Mouse (Mus musculus) CH12.LX (cell line): Measurements from ENCODE around the gene Gp9. TPM values are rescaled to one million over a fixed set of nuclear protein-coding genes. Genes with fewer than 3 reads are reported as not detected.

Source experiments
- DNase-seq: peaks from one replicate; pipeline ENCODE4 v3.0.0-alpha.2; 2013; ENCODE audit errors: extremely low read depth
- H3K27ac ChIP-seq: 2 replicates; pipeline ENCODE4 v1.5.1; 2012; ENCODE audit warnings: low read depth, mild to moderate bottlenecking, control low read depth, moderate library complexity; ENCODE audit not compliant: insufficient read depth
- H3K27me3 ChIP-seq: replicated peaks from 2 replicates; pipeline ENCODE3; 2012; ENCODE audit warnings: inconsistent platforms
- H3K36me3 ChIP-seq, 2 experiments: replicated peaks in 1 of 2; 2 replicates each; pipeline versions ENCODE3 to v1.6.1; 2012; ENCODE audit warnings: inconsistent platforms in 1 of 2, low read length in 1 of 2, mild to moderate bottlenecking in 1 of 2, mixed read lengths in 1 of 2, moderate library complexity in 1 of 2; ENCODE audit not compliant: control insufficient read depth in 1 of 2, insufficient read depth in 1 of 2
- H3K4me1 ChIP-seq, 2 experiments: 2 replicates each; pipeline ENCODE4 v1.6.1; 2012; ENCODE audit warnings: inconsistent platforms in 1 of 2, moderate library complexity in 1 of 2; ENCODE audit not compliant: insufficient read depth in 2 of 2, control insufficient read depth in 1 of 2
- H3K4me2 ChIP-seq: 2 replicates; pipeline ENCODE4 v1.6.1; 2012; ENCODE audit warnings: low read depth, mild to moderate bottlenecking, control low read depth; ENCODE audit not compliant: poor library complexity, insufficient read depth, severe bottlenecking
- H3K4me3 ChIP-seq, 3 experiments: fragments of 150-350 bp in 1 of 3; sonication (generic) in 1 of 3; replicated peaks in 1 of 3; 2 replicates each; pipeline versions ENCODE3 to v1.5.1; 2011 to 2012; ENCODE audit warnings: low read depth in 2 of 3, low read length in 2 of 3, mild to moderate bottlenecking in 2 of 3, moderate library complexity in 2 of 3, control low read depth in 1 of 3, improper control_type of control experiment in 1 of 3, inconsistent platforms in 1 of 3, mixed read lengths in 1 of 3; ENCODE audit not compliant: poor library complexity in 1 of 3
- H3K79me2 ChIP-seq: replicated peaks from 2 replicates; pipeline ENCODE4 v1.6.1; 2012; ENCODE audit warnings: mild to moderate bottlenecking, moderate library complexity; ENCODE audit not compliant: control insufficient read depth, poor library complexity, insufficient read depth, severe bottlenecking; ENCODE audit errors: extremely low read depth
- H3K9ac ChIP-seq: 2 replicates; pipeline ENCODE4 v1.6.1; 2012; ENCODE audit warnings: low read depth, mild to moderate bottlenecking, control low read depth, moderate library complexity; ENCODE audit not compliant: insufficient read depth
- H3K9me3 ChIP-seq: replicated peaks from 2 replicates; pipeline ENCODE3; 2012; ENCODE audit warnings: low read length, inconsistent platforms, mixed read lengths
- CHD1 ChIP-seq: IDR thresholded peaks from 2 replicates; pipeline ENCODE4 v1.6.1; 2012; ENCODE audit warnings: low read depth, low read length, improper control_type of control experiment, inconsistent platforms
- NRF1 ChIP-seq: IDR thresholded peaks from 2 replicates; pipeline ENCODE4 v1.6.1; 2014; ENCODE audit warnings: low read depth, mild to moderate bottlenecking, inconsistent platforms, low read length, improper control_type of control experiment, moderate library complexity
- PAX5 ChIP-seq: IDR thresholded peaks from 2 replicates; pipeline ENCODE4 v1.6.1; 2012; ENCODE audit warnings: low read length, inconsistent platforms, mixed read lengths
- POLR2A ChIP-seq: IDR thresholded peaks from 2 replicates; pipeline ENCODE4 v1.6.1; 2011; ENCODE audit warnings: low read depth, mild to moderate bottlenecking, improper control_type of control experiment, low read length
- SMC3 ChIP-seq: IDR thresholded peaks from 2 replicates; pipeline ENCODE4 v1.6.1; 2011; ENCODE audit warnings: low read depth, low read length, improper control_type of control experiment
- ZKSCAN1 ChIP-seq: IDR thresholded peaks from 2 replicates; pipeline ENCODE4 v1.6.1; 2012; ENCODE audit warnings: low read depth, inconsistent platforms, low read length, improper control_type of control experiment, borderline replicate concordance
- dilution Hi-C: fragments of 300-500 bp; cut with MboI; formaldehyde crosslinking; loops from 2 replicates; pipeline ENCODE4 v1.14.3; 2020; ENCODE audit warnings: low sequenced_read_pairs; ENCODE audit not compliant: extremely low pct_unique_long_range_greater_than_20kb, extremely low pct_ligation_motif_present
- in situ Hi-C: fragments of 300-500 bp; cut with MboI; formaldehyde crosslinking; loops from 3 replicates; pipeline ENCODE4 v1.14.3; 2019; ENCODE audit warnings: low sequenced_read_pairs, low pct_ligation_motif_present, low pct_unique_long_range_greater_than_20kb, mixed read lengths
- polyA plus RNA-seq: library from polyadenylated mRNA; unstranded; fragments of >175 nt; gene quantifications from 2 replicates; pipeline ENCODE4 v1.2.1, GENCODE M21; 2012; ENCODE audit warnings: low read depth; ENCODE audit not compliant: insufficient read length
- total RNA-seq, 2 experiments: library from RNA; depleted of rRNA; stranded (reverse); fragments of 300-350 nt in 1 of 2; fragments of >200 nt in 1 of 2; gene quantifications; 2 replicates each; pipeline ENCODE4 v1.2.3; 2012 to 2014

Gene Gp9
- total and polyA plus RNA-seq, 3 experiments, result not detected

GRCm38 (mm10) chr6:87788266-87788895, 10.5 kb downstream of the Gp9 start:
- peaks cover 28 to 42% of the 10 kb centered on the region in 2 experiments for H3K36me3 ChIP-seq
- no peak overlapping the region for H3K9ac ChIP-seq
- H3K79me2 ChIP-seq, result no peaks in the 10 kb centered on the region
- TF ChIP-seq ZKSCAN1 (no peak), SMC3 (no peak), NRF1 (no peak)
- H3K4me2 ChIP-seq, result no peak overlapping the region
- no peaks in the 10 kb centered on the region for H3K4me1 ChIP-seq
- dilution Hi-C loops, result no loop called here
- in situ Hi-C loops, result no loop called here
- H3K27ac ChIP-seq, result no peak overlapping the region
- H3K4me3 ChIP-seq, result no peak overlapping the region
- no peaks in the 10 kb centered on the region for H3K27me3 ChIP-seq
- H3K9me3 ChIP-seq, result no peaks in the 10 kb centered on the region
- no peak for DNase-seq

GRCm38 (mm10) chr6:87788896-87789587, 11.2 kb downstream of the Gp9 start:
- no peak for DNase-seq
- Histone ChIP-seq H3K4me3 (no peak overlapping the region), H3K36me3 (peaks cover 31 to 49% of the 10 kb centered on the region in 2 experiments), H3K9ac (no peak overlapping the region), H3K79me2 (no peaks in the 10 kb centered on the region), H3K4me1 (no peaks in the 10 kb centered on the region), H3K4me2 (no peak overlapping the region), H3K9me3 (no peaks in the 10 kb centered on the region), H3K27ac (no peak overlapping the region), H3K27me3 (no peaks in the 10 kb centered on the region)
- 0 out of 2 replicates have a peak, but pooled peaks have one; percentile 16 for TF ChIP-seq POLR2A
- TF ChIP-seq PAX5, result no peak
- in situ Hi-C loops, result no loop called here
- dilution Hi-C loops, result no loop called here

- no peak overlapping the region for H3K27ac ChIP-seq
- no peaks in the 10 kb centered on the region for H3K9me3 ChIP-seq
- in situ Hi-C loops (no loop called here), dilution Hi-C loops (no loop called here)
- peaks cover 38 to 56% of the 10 kb centered on the region in 2 experiments for H3K36me3 ChIP-seq
- no peak overlapping the region for H3K4me3 ChIP-seq
- TF ChIP-seq CHD1 (no peak), PAX5 (no peak)
- no peak overlapping the region for H3K9ac ChIP-seq
- no peaks in the 10 kb centered on the region for H3K4me1 ChIP-seq
- DNase-seq, result no peak
- no peaks in the 10 kb centered on the region for H3K27me3 ChIP-seq
- H3K79me2 ChIP-seq, result no peaks in the 10 kb centered on the region
- H3K4me2 ChIP-seq, result no peak overlapping the region
Observed at GRCm38 (mm10) chr6:87789791-87790190, 11.9 kb downstream of the Gp9 start.
